ENCODE assay signal across 8 mouse cellular contexts in the genomic region with DNA sequence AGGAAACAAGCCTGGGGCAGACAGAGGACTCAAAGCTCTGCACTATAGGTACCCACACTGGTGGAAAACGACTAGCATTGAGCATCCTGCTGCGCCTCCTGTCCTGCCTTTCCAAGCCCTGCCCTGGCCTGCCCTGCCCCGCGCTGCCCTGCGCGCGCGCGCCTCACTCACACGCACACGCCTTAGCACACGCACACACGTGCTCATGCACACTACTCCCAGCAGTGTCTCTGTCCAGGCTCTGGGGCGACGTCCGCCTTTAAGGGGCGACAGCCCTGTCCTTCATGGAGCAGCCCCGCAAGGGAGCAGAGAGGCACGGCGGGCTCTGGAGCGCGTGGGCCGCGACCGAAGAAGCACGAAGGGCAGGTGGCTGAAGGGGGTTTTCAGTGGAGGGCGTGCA. TPM values are rescaled to one million over a fixed set of nuclear protein-coding genes. Genes with fewer than 3 reads are reported as not detected.
A peak's percentile ranks its signal among the peaks of the same experiment; 100 is the strongest.
DNase-seq lines count a peak whose midpoint lies in the region; ATAC-seq lines count a peak whose summit lies in the region.

No protein-coding gene starts in this region.

- no peaks in the 10 kb centered on the region for H3K9me3 ChIP-seq in embryonic facial prominence, embryonic 11.5 days (replicated peaks; ENCODE audit: control insufficient read depth, low read length)
- no peaks in the 10 kb centered on the region for H3K9me3 ChIP-seq in hindbrain, embryonic 16.5 days (ENCODE audit: control insufficient read depth, low read length)
- no peaks in the 10 kb centered on the region for H3K9me3 ChIP-seq in midbrain, embryonic 14.5 days (ENCODE audit: control insufficient read depth, low read length)

- peak overlapping the region; percentile 82 for H3K4me2 ChIP-seq in embryonic facial prominence, embryonic 11.5 days (ENCODE audit: low read depth, low read length)
- peak overlapping the region; percentile 97 for H3K4me2 ChIP-seq in hindbrain, embryonic 16.5 days (ENCODE audit: low read length)
- peak overlapping the region; percentile 98 for H3K4me2 ChIP-seq in midbrain, embryonic 14.5 days (ENCODE audit: low read length)

- peak overlapping the region; percentile 57 for H3K9ac ChIP-seq in embryonic facial prominence, embryonic 11.5 days (replicated peaks; ENCODE audit: low read length)
- H3K9ac ChIP-seq in hindbrain, embryonic 16.5 days (ENCODE audit: low read depth, low read length) = peak overlapping the region; percentile 84
- peak overlapping the region; percentile 94 for H3K9ac ChIP-seq in midbrain, embryonic 14.5 days (replicated peaks; ENCODE audit: low read length)

- H3K36me3 ChIP-seq in embryonic facial prominence, embryonic 11.5 days (replicated peaks; ENCODE audit: control insufficient read depth, insufficient read depth, low read depth, low read length) = no peaks in the 10 kb centered on the region
- H3K36me3 ChIP-seq in hindbrain, embryonic 16.5 days (ENCODE audit: control insufficient read depth, insufficient read depth, low read length) = no peaks in the 10 kb centered on the region
- H3K36me3 ChIP-seq in midbrain, embryonic 14.5 days (ENCODE audit: control insufficient read depth, insufficient read depth, low read length) = no peaks in the 10 kb centered on the region

- H3K4me3 ChIP-seq in embryonic facial prominence, embryonic 11.5 days (ENCODE audit: low read depth, low read length) = peak overlapping the region; percentile 35
- H3K4me3 ChIP-seq in hindbrain, embryonic 16.5 days (ENCODE audit: low read length) = peak overlapping the region; percentile 51
- H3K4me3 ChIP-seq in midbrain, embryonic 14.5 days (replicated peaks; ENCODE audit: low read depth, low read length) = peak overlapping the region; percentile 92

- H3K4me1 ChIP-seq in embryonic facial prominence, embryonic 11.5 days (ENCODE audit: control insufficient read depth, insufficient read depth, low read length) = no peaks in the 10 kb centered on the region; the same call in 1 of the 2 replicates
- H3K4me1 ChIP-seq in hindbrain, embryonic 16.5 days (ENCODE audit: control insufficient read depth, insufficient read depth, low read depth, low read length) = peaks cover 18% of the 10 kb centered on the region
- peaks cover 47% of the 10 kb centered on the region for H3K4me1 ChIP-seq in midbrain, embryonic 14.5 days (ENCODE audit: control insufficient read depth, insufficient read depth, low read length)

- ATAC-seq in embryonic facial prominence, embryonic 11.5 days (replicated peaks; ENCODE audit: insufficient number of reproducible peaks, low FRiP score, low TSS enrichment, low read depth) = peak; percentile 61
- peak; percentile 67 for ATAC-seq in hindbrain, embryonic 16.5 days
- peak; percentile 70 for ATAC-seq in midbrain, embryonic 14.5 days (ENCODE audit: low FRiP score, low TSS enrichment)

- peaks cover 20% of the 10 kb centered on the region for H3K27me3 ChIP-seq in embryonic facial prominence, embryonic 11.5 days (ENCODE audit: control insufficient read depth, insufficient read depth, low read length)
- no peaks in the 10 kb centered on the region for H3K27me3 ChIP-seq in hindbrain, embryonic 16.5 days (replicated peaks; ENCODE audit: control insufficient read depth, insufficient read depth, low read length)
- H3K27me3 ChIP-seq in midbrain, embryonic 14.5 days (ENCODE audit: control insufficient read depth, insufficient read depth, low read length) = no peaks in the 10 kb centered on the region

- under 1% methylated on average over 27 of the region's 27 CpGs for WGBS in embryonic facial prominence, embryonic 11.5 days
- 0% methylated on average over 26 of the region's 27 CpGs for WGBS in hindbrain, embryonic 16.5 days
- WGBS in midbrain, embryonic 14.5 days = under 1% methylated on average over 27 of the region's 27 CpGs

- no peak overlapping the region for H3K27ac ChIP-seq in embryonic facial prominence, embryonic 11.5 days (replicated peaks; ENCODE audit: low read depth, low read length)
- H3K27ac ChIP-seq in hindbrain, embryonic 16.5 days (ENCODE audit: low read depth, low read length) = peak overlapping the region; percentile 86
- H3K27ac ChIP-seq in midbrain, embryonic 14.5 days (replicated peaks; ENCODE audit: low read depth, low read length) = peak overlapping the region; percentile 99

- DNase-seq in layer of hippocampus, adult 11-12 months (ENCODE audit: low spot score) = peak; percentile 48
- DNase-seq in layer of hippocampus, adult 9-11 months = no peak
- DNase-seq in embryonic facial prominence, embryonic 11.5 days (ENCODE audit: low spot score) = peak; percentile 36
- DNase-seq in midbrain, embryonic 14.5 days = peak; percentile 78
- no peak for DNase-seq in thymus, postnatal 4 days
- no peak for DNase-seq in MN1 (ENCODE audit: low spot score)
- DNase-seq in ovary, postnatal 36 days (ENCODE audit: low spot score) = no peak

RNA-seq across cellular contexts. Expression of a gene that starts 11.2 kb away (rescaled TPM):
- polyA plus RNA-seq in embryonic facial prominence, embryonic 11.5 days (2014; fragmentation: Nextera tagmentation; extraction: Ambion mirVana) = 7.2 and 9.9 TPM in 2 replicates
- 8.4 and 9.5 TPM in 2 replicates for polyA plus RNA-seq in hindbrain, embryonic 16.5 days (2015; fragmentation: Nextera tagmentation; extraction: Ambion mirVana)
- polyA plus RNA-seq in midbrain, embryonic 14.5 days (2014; fragmentation: Nextera tagmentation; extraction: Ambion mirVana) = 20.0 and 24.5 TPM in 2 replicates

Comparison
In these comparisons a context has a peak if more than half of its experiments do, and no peak if none do; other contexts are left out.
1. DNase-seq: peak in layer of hippocampus, adult 11-12 months (single experiment), embryonic facial prominence, embryonic 11.5 days (single experiment) and midbrain, embryonic 14.5 days (single experiment); none in layer of hippocampus, adult 9-11 months (single experiment), thymus, postnatal 4 days (single experiment), MN1 (single experiment) and ovary, postnatal 36 days (single experiment).
2. H3K4me3 ChIP-seq: peak in every context shown above with its lines; median percentile 92 in midbrain, embryonic 14.5 days; 51 in hindbrain, embryonic 16.5 days; 35 in embryonic facial prominence, embryonic 11.5 days.
3. Peak in every context shown above with its lines, with median percentiles within 50 percentile points of each other: ATAC-seq, H3K4me2 ChIP-seq and H3K9ac ChIP-seq.